Mouse (Mus musculus) gastrocnemius, adult 2 months (tissue): ENCODE measurements around the gene Galnt10. TPM values are rescaled to one million over a fixed set of nuclear protein-coding genes. Genes with fewer than 3 reads are reported as not detected.
A peak's percentile ranks its signal among the peaks of the same experiment; 100 is the strongest.

Experiments used
- DNase-seq: peaks from one replicate; pipeline ENCODE4 v3.0.0; 2022
- H3K27ac ChIP-seq: fragments of 200-600 bp; 2 replicates; pipeline ENCODE4 v1.8.1; 2022; ENCODE audit warnings: mild to moderate bottlenecking
- H3K4me3 ChIP-seq: fragments of 200-600 bp; 2 replicates; pipeline ENCODE4 v1.8.1; 2022; ENCODE audit warnings: mild to moderate bottlenecking, moderate library complexity
- CTCF ChIP-seq: fragments of 200-600 bp; IDR thresholded peaks from 2 replicates; pipeline ENCODE4 v1.8.1; 2022; ENCODE audit warnings: antibody characterized with exemption, mild to moderate bottlenecking, moderate library complexity
- intact Hi-C: fragments of 180-260 bp; cut with DNase I; formaldehyde crosslinking; loops from one replicate; pipeline ENCODE4 v1.15.1; 2025
- total RNA-seq, 2 experiments: library from RNA; stranded (reverse); gene quantifications; 2 replicates each; pipeline ENCODE4 v1.2.3; 2021

Galnt10 gene
- total RNA-seq, 2 experiments from 2014 or later = 5.1 to 6.4 TPM

- intact Hi-C loops = no loop called here
- Histone ChIP-seq H3K4me3 (no peak overlapping the region), H3K27ac (no peak overlapping the region)
- peak; percentile 5 for DNase-seq
- no peak for TF ChIP-seq CTCF
Measured at GRCm38 (mm10) chr11:57654386-57654785, 9.1 kb downstream of the Galnt10 start.

- Histone ChIP-seq H3K27ac (no peak overlapping the region), H3K4me3 (no peak overlapping the region)
- no peak for TF ChIP-seq CTCF
- intact Hi-C loops = no loop called here
- DNase-seq = peak; percentile 16
Measured at GRCm38 (mm10) chr11:57654977-57655397, 9.7 kb downstream of the Galnt10 start.

GRCm38 (mm10) chr11:57655669-57656325, 10.6 kb downstream of the Galnt10 start:
- peak; percentile 15 for DNase-seq
- TF ChIP-seq CTCF = no peak
- Histone ChIP-seq H3K27ac (no peak overlapping the region), H3K4me3 (no peak overlapping the region)
- intact Hi-C loops = no loop called here

- Histone ChIP-seq H3K4me3 (no peak overlapping the region), H3K27ac (no peak overlapping the region)
- intact Hi-C loops = no loop called here
- DNase-seq = peak; percentile 22
- TF ChIP-seq CTCF = no peak
Measured at GRCm38 (mm10) chr11:57656602-57657275, 11.5 kb downstream of the Galnt10 start.

GRCm38 (mm10) chr11:57657370-57658072, 12.3 kb downstream of the Galnt10 start:
- DNase-seq = peak; percentile 16
- TF ChIP-seq CTCF = no peak
- intact Hi-C loops = no loop called here
- Histone ChIP-seq H3K27ac (no peak overlapping the region), H3K4me3 (no peak overlapping the region)

- intact Hi-C loops = no loop called here
- peak; percentile 10 for DNase-seq
- Histone ChIP-seq H3K4me3 (no peak overlapping the region), H3K27ac (no peak overlapping the region)
- no peak for TF ChIP-seq CTCF
Measured at GRCm38 (mm10) chr11:57658214-57658613, 13.0 kb downstream of the Galnt10 start.

GRCm38 (mm10) chr11:57658751-57659150, 13.5 kb downstream of the Galnt10 start:
- H3K27ac ChIP-seq = no peak overlapping the region
- DNase-seq = peak; percentile 6
- no peak for TF ChIP-seq CTCF
- intact Hi-C loops = no loop called here
- H3K4me3 ChIP-seq = no peak overlapping the region

GRCm38 (mm10) chr11:57660156-57660555, 14.9 kb downstream of the Galnt10 start:
- Histone ChIP-seq H3K27ac (no peak overlapping the region), H3K4me3 (no peak overlapping the region)
- DNase-seq = peak; percentile 13
- intact Hi-C loops = no loop called here
- TF ChIP-seq CTCF = no peak

- Histone ChIP-seq H3K4me3 (no peak overlapping the region), H3K27ac (peak overlapping the region; percentile 2; the same call in 1 of the 2 replicates)
- no peak for TF ChIP-seq CTCF
- DNase-seq = no peak
- intact Hi-C loops = no loop called here
Measured at GRCm38 (mm10) chr11:57660814-57661213, 15.6 kb downstream of the Galnt10 start.

GRCm38 (mm10) chr11:57661492-57662229, 16.4 kb downstream of the Galnt10 start:
- peak; percentile 4 for DNase-seq
- Histone ChIP-seq H3K4me3 (no peak overlapping the region), H3K27ac (peak overlapping the region; percentile 32; the same call in 1 of the 2 replicates)
- intact Hi-C loops = no loop called here
- no peak for TF ChIP-seq CTCF

GRCm38 (mm10) chr11:57662231-57662630, 17.0 kb downstream of the Galnt10 start:
- DNase-seq = peak; percentile 79
- Histone ChIP-seq H3K27ac (peak overlapping the region; percentile 32), H3K4me3 (no peak overlapping the region)
- intact Hi-C loops = no loop called here
- no peak for TF ChIP-seq CTCF

GRCm38 (mm10) chr11:57663271-57663670, 18.0 kb downstream of the Galnt10 start:
- TF ChIP-seq CTCF = no peak
- DNase-seq = peak; percentile 28
- intact Hi-C loops = no loop called here
- Histone ChIP-seq H3K4me3 (no peak overlapping the region), H3K27ac (no peak overlapping the region)

- no peak overlapping the region for H3K4me3 ChIP-seq
- no peak for TF ChIP-seq CTCF
- intact Hi-C loops = no loop called here
- no peak overlapping the region for H3K27ac ChIP-seq
- DNase-seq = no peak
Measured at GRCm38 (mm10) chr11:57664741-57665140, 19.5 kb downstream of the Galnt10 start.
